Mouse (Mus musculus) cerebellum, adult 2 months (tissue): Measurements from ENCODE around the gene M6pr. TPM values are rescaled to one million over a fixed set of nuclear protein-coding genes. Genes with fewer than 3 reads are reported as not detected.
"Not testable (repeated sequence)": the region's sequence is repeated elsewhere in the genome, so short reads cannot be mapped to it uniquely, and the experiment has no call there.

Experiments used
- DNase-seq, 2 experiments: peaks; one replicate each; pipeline ENCODE4 v3.0.0; 2021
- H3K27ac ChIP-seq: fragments of 200-500 bp; 2 replicates; pipeline ENCODE4 v1.5.1; 2012; ENCODE audit warnings: low read length, control low read depth, inconsistent platforms; ENCODE audit not compliant: insufficient read depth
- H3K27me3 ChIP-seq: fragments of 200-500 bp; 2 replicates; pipeline ENCODE4 v1.6.1; 2012; ENCODE audit warnings: inconsistent platforms, mild to moderate bottlenecking, low read length, moderate library complexity; ENCODE audit not compliant: control insufficient read depth, insufficient read depth
- H3K4me1 ChIP-seq: fragments of 200-500 bp; 2 replicates; pipeline ENCODE4 v1.6.1; 2011; ENCODE audit warnings: low read length; ENCODE audit not compliant: control insufficient read depth, insufficient read depth
- H3K4me3 ChIP-seq: fragments of 200-500 bp; replicated peaks from 2 replicates; pipeline ENCODE3; 2011; ENCODE audit warnings: mild to moderate bottlenecking, low read depth, low read length, control low read depth; ENCODE audit not compliant: insufficient read depth
- CTCF ChIP-seq: fragments of 200-500 bp; IDR thresholded peaks from 2 replicates; pipeline ENCODE4 v1.5.1; 2011; ENCODE audit warnings: low read depth, mild to moderate bottlenecking, control low read depth, low read length, moderate library complexity, borderline replicate concordance; ENCODE audit not compliant: insufficient read depth
- POLR2A ChIP-seq: fragments of 200-500 bp; IDR thresholded peaks from 2 replicates; pipeline ENCODE4 v1.6.1; 2011; ENCODE audit warnings: low read length, control low read depth, borderline replicate concordance; ENCODE audit not compliant: insufficient read depth
- WGBS: fragments of 180-500 bp; shearing (Covaris S2); methylation state at CpG from one replicate; pipeline ENCODE4 v1.1.7; 2018; 5-methylcytosine and 5-hydroxymethylcytosine counted together
- polyA plus RNA-seq: library from polyadenylated mRNA; depleted of rRNA; stranded (reverse); fragments of >200 nt; gene quantifications from 2 replicates; pipeline ENCODE4 v1.2.3, GENCODE M21; 2012

M6pr gene
- polyA plus RNA-seq, 1 experiment: 94.9 TPM

GRCm38 (mm10) chr6:122339648-122340341, 31.3 kb downstream of the M6pr start:
- Histone ChIP-seq H3K27ac (no peak overlapping the region), H3K4me3 (peak overlapping the region; percentile 91), H3K4me1 (no peaks in the 10 kb centered on the region; the same call in 1 of the 2 replicates), H3K27me3 (no peaks in the 10 kb centered on the region)
- DNase-seq: peak; percentile 83 to 85
- 2% methylated on average over 37 of the region's 71 CpGs for WGBS
- no peak for TF ChIP-seq POLR2A
- no peak for TF ChIP-seq CTCF

- H3K4me3 ChIP-seq: peak within 1 kb of the TSS; percentile 91
- WGBS: 3% methylated on average over 17 of the region's 17 CpGs
- H3K27ac ChIP-seq: no peak within 1 kb of the TSS
- TF ChIP-seq CTCF: no peak
- TF ChIP-seq POLR2A: no peak
- DNase-seq: peak in 1 of 2 experiments; percentile 23
- H3K4me1 ChIP-seq: no peaks in the 10 kb centered on the region; the same call in 1 of the 2 replicates
- no peaks in the 10 kb centered on the region for H3K27me3 ChIP-seq
These were observed 32.0 kb downstream of the M6pr start, which contains the start of gene Phc1 for GRCm38 (mm10) chr6:122340349-122341000. Phc1 (minus strand) TSS chr6:122340561.

- Histone ChIP-seq H3K4me3 (no peak overlapping the region), H3K4me1 (no peaks in the 10 kb centered on the region; the same call in 1 of the 2 replicates), H3K27ac (no peak overlapping the region), H3K27me3 (no peaks in the 10 kb centered on the region)
- no peak for DNase-seq
- no peak for TF ChIP-seq CTCF
- TF ChIP-seq POLR2A: no peak
- WGBS: 59% methylated on average over 7 of the region's 7 CpGs
These were observed 32.7 kb downstream of the M6pr start for GRCm38 (mm10) chr6:122341038-122341810.

GRCm38 (mm10) chr6:122342125-122342524, 33.6 kb downstream of the M6pr start:
- no peak overlapping the region for H3K27ac ChIP-seq
- no peaks in the 10 kb centered on the region for H3K27me3 ChIP-seq
- no peak for DNase-seq
- no peak overlapping the region for H3K4me3 ChIP-seq
- H3K4me1 ChIP-seq: no peaks in the 10 kb centered on the region; the same call in 1 of the 2 replicates
- 32% methylated on average over 5 of the region's 5 CpGs for WGBS
- TF ChIP-seq CTCF (no peak), POLR2A (no peak)

GRCm38 (mm10) chr6:122343719-122344118, 35.2 kb downstream of the M6pr start:
- no peak overlapping the region for H3K4me3 ChIP-seq
- H3K27ac ChIP-seq: no peak overlapping the region
- 78% methylated on average over 10 of the region's 10 CpGs for WGBS
- H3K4me1 ChIP-seq: no peaks in the 10 kb centered on the region
- H3K27me3 ChIP-seq: no peaks in the 10 kb centered on the region
- no peak for DNase-seq
- TF ChIP-seq CTCF (no peak), POLR2A (no peak)

GRCm38 (mm10) chr6:122344386-122345116, 36.0 kb downstream of the M6pr start:
- 55% methylated on average over 9 of the region's 9 CpGs for WGBS

GRCm38 (mm10) chr6:122345731-122346130, 37.2 kb downstream of the M6pr start:
- 77% methylated on average over 6 of the region's 6 CpGs for WGBS
- TF ChIP-seq POLR2A: no peak
- TF ChIP-seq CTCF: no peak
- no peak overlapping the region for H3K4me3 ChIP-seq
- H3K4me1 ChIP-seq: no peaks in the 10 kb centered on the region
- H3K27ac ChIP-seq: no peak overlapping the region
- H3K27me3 ChIP-seq: no peaks in the 10 kb centered on the region
- DNase-seq: no peak

More at GRCm38 (mm10) chr6:122344386-122345116, 36.0 kb downstream of the M6pr start:
- Histone ChIP-seq H3K27me3 (no peaks in the 10 kb centered on the region), H3K4me1 (no peaks in the 10 kb centered on the region), H3K27ac (no peak overlapping the region), H3K4me3 (no peak overlapping the region)
- no peak for TF ChIP-seq CTCF
- no peak for TF ChIP-seq POLR2A
- DNase-seq: no peak

GRCm38 (mm10) chr6:122346399-122346798, 37.9 kb downstream of the M6pr start:
- TF ChIP-seq POLR2A (no peak), CTCF (no peak)
- DNase-seq: no peak
- 85% methylated on average over 7 of the region's 7 CpGs for WGBS

GRCm38 (mm10) chr6:122347326-122347725, 38.8 kb downstream of the M6pr start:
- not testable (repeated sequence) for H3K4me3 ChIP-seq, DNase-seq, H3K27me3 ChIP-seq, H3K4me1 ChIP-seq, H3K27ac ChIP-seq
- 54% methylated on average over 1 of the region's 1 CpGs for WGBS

More at GRCm38 (mm10) chr6:122346399-122346798, 37.9 kb downstream of the M6pr start:
- no peak overlapping the region for H3K27ac ChIP-seq
- H3K4me1 ChIP-seq: no peaks in the 10 kb centered on the region
- H3K4me3 ChIP-seq: no peak overlapping the region
- no peaks in the 10 kb centered on the region for H3K27me3 ChIP-seq
